Mouse (Mus musculus) heart, adult 9 months (tissue): ENCODE measurements around the gene Gm21885.
A peak's percentile ranks its signal among the peaks of the same experiment; 100 is the strongest.

Experiments
- DNase-seq, 2 experiments: peaks; one replicate each; pipeline ENCODE4 v3.0.0; 2022; ENCODE audit warnings: low spot score in 2 of 2

Gene Gm21885

GRCm38 (mm10) chr11:94318056-94318455 lies 36.4 kb downstream of the Gm21885 start:
- no peak for DNase-seq

GRCm38 (mm10) chr11:94320969-94321930 lies 39.6 kb downstream of the Gm21885 start:
- DNase-seq, result no peak

- DNase-seq, result peak; percentile 93 to 94
Measured at GRCm38 (mm10) chr11:94321931-94322400, 40.3 kb downstream of the Gm21885 start, which contains the start of gene Luc7l3. Luc7l3 (minus strand) TSS chr11:94321988.

- no peak for DNase-seq
Measured at GRCm38 (mm10) chr11:94322636-94323035, 41.0 kb downstream of the Gm21885 start.

GRCm38 (mm10) chr11:94323271-94323925 lies 41.7 kb downstream of the Gm21885 start:
- no peak for DNase-seq

- no peak for DNase-seq
Measured at GRCm38 (mm10) chr11:94324618-94325017, 42.9 kb downstream of the Gm21885 start.

GRCm38 (mm10) chr11:94326961-94327411 lies 45.3 kb downstream of the Gm21885 start:
- peak; percentile 21 to 42 for DNase-seq

GRCm38 (mm10) chr11:94327693-94328643 lies 46.3 kb downstream of the Gm21885 start, which contains the start of gene Ankrd40:
Ankrd40 (plus strand) TSS chr11:94328001.
- peak; percentile 96 to 97 for DNase-seq

GRCm38 (mm10) chr11:94328644-94329025 lies 47.0 kb downstream of the Gm21885 start:
- DNase-seq, result no peak

- peak in 1 of 2 experiments; percentile 56 for DNase-seq
Measured at GRCm38 (mm10) chr11:94329270-94329891, 47.7 kb downstream of the Gm21885 start.

- no peak for DNase-seq
Measured at GRCm38 (mm10) chr11:94330211-94330610, 48.5 kb downstream of the Gm21885 start.

GRCm38 (mm10) chr11:94332726-94333125 lies 51.1 kb downstream of the Gm21885 start:
- no peak for DNase-seq

- DNase-seq, result no peak
Measured at GRCm38 (mm10) chr11:94334386-94334968, 52.8 kb downstream of the Gm21885 start.
